Comparison of ENCODE assay signal across 9 mouse cellular contexts in genomic region chr4:149732800-149733199, GRCm38 (mm10). TPM values are rescaled to one million over a fixed set of nuclear protein-coding genes. Genes with fewer than 3 reads are reported as not detected.
DNase-seq lines count a peak whose midpoint lies in the region; ATAC-seq and TF ChIP-seq lines count a peak whose summit lies in the region.
"Had no signal": no experiment of that assay in that cellular context is flagged by ENCODE, and none has a peak within 500 bp of the region (broad histone marks: within the 10 kb centered on the region; RNA-seq: fewer than 3 reads in every experiment).

No protein-coding gene starts in this region.

- ATAC-seq in hindbrain, embryonic 12.5 days (ENCODE audit: low FRiP score) = no peak
- ATAC-seq in hindbrain, postnatal 0 days = no peak
- ATAC-seq in neural tube, embryonic 12.5 days (ENCODE audit: low FRiP score, low read depth) = no peak

- H3K4me1 ChIP-seq in hindbrain, embryonic 12.5 days = peaks cover 57% of the 10 kb centered on the region
- peaks cover 38% of the 10 kb centered on the region for H3K4me1 ChIP-seq in hindbrain, postnatal 0 days (ENCODE audit: insufficient read depth, low read length)
- peaks cover 55% of the 10 kb centered on the region for H3K4me1 ChIP-seq in neural tube, embryonic 12.5 days

- H3K27ac ChIP-seq in hindbrain, embryonic 12.5 days = peak overlapping the region; percentile 56; the same call in 1 of the 2 replicates
- H3K27ac ChIP-seq in hindbrain, postnatal 0 days = no peak overlapping the region; the same call in 1 of the 2 replicates
- H3K27ac ChIP-seq in neural tube, embryonic 12.5 days = 0 out of 2 replicates have a peak overlapping the region, but pooled peaks have one; percentile 37

- DNase-seq in hindbrain, postnatal 0 days (ENCODE audit: low spot score) = no peak
- DNase-seq in neural tube, embryonic 10.5 days (ENCODE audit: extremely low spot score, low spot score) = no peak
- DNase-seq in heart, postnatal 14 days = peak; percentile 48 to 56
- DNase-seq in spleen, postnatal 14 days (ENCODE audit: low spot score in 2 of 2) = no peak
- no peak for DNase-seq in layer of hippocampus, adult 9-11 months
- DNase-seq in testis, postnatal 14 days (ENCODE audit: low spot score) = no peak
- DNase-seq: spleen, adult 18-20 months had no signal

- H3K36me3 ChIP-seq in hindbrain, embryonic 12.5 days = peaks cover 32% of the 10 kb centered on the region
- peaks cover 26% of the 10 kb centered on the region for H3K36me3 ChIP-seq in hindbrain, postnatal 0 days (ENCODE audit: insufficient read depth, low read length)
- H3K36me3 ChIP-seq in neural tube, embryonic 12.5 days = peaks cover 36% of the 10 kb centered on the region

- peak overlapping the region; percentile 10; the same call in 1 of the 2 replicates for H3K9ac ChIP-seq in hindbrain, embryonic 12.5 days
- H3K9ac ChIP-seq in hindbrain, postnatal 0 days (replicated peaks; ENCODE audit: low read length) = no peak overlapping the region
- no peak overlapping the region for H3K9ac ChIP-seq in neural tube, embryonic 12.5 days

- no peak for TF ChIP-seq CTCF in hindbrain, postnatal 0 days (IDR thresholded peaks at IDR 0.05; ENCODE audit: low read depth)

- no peaks in the 10 kb centered on the region for H3K27me3 ChIP-seq in hindbrain, embryonic 12.5 days
- no peaks in the 10 kb centered on the region for H3K27me3 ChIP-seq in hindbrain, postnatal 0 days (ENCODE audit: insufficient read depth, low read length)
- no peaks in the 10 kb centered on the region for H3K27me3 ChIP-seq in neural tube, embryonic 12.5 days (replicated peaks)

- intact Hi-C loops in heart, postnatal 14 days (cut with DNase I) = no loop called here

- H3K9me3 ChIP-seq in hindbrain, embryonic 12.5 days (replicated peaks) = no peaks in the 10 kb centered on the region
- H3K9me3 ChIP-seq in hindbrain, postnatal 0 days (ENCODE audit: low read length) = no peaks in the 10 kb centered on the region
- H3K9me3 ChIP-seq in neural tube, embryonic 12.5 days = no peaks in the 10 kb centered on the region

- no peak overlapping the region for H3K4me3 ChIP-seq in hindbrain, embryonic 12.5 days
- no peak overlapping the region for H3K4me3 ChIP-seq in hindbrain, postnatal 0 days (ENCODE audit: low read length)
- no peak overlapping the region for H3K4me3 ChIP-seq in neural tube, embryonic 12.5 days

- WGBS in hindbrain, embryonic 12.5 days = 76% methylated on average over 10 of the region's 10 CpGs
- 70% methylated on average over 10 of the region's 10 CpGs for WGBS in hindbrain, postnatal 0 days
- WGBS in neural tube, embryonic 12.5 days = 83% methylated on average over 10 of the region's 10 CpGs

- 0 out of 2 replicates have a peak overlapping the region, but pooled peaks have one; percentile 26 for H3K4me2 ChIP-seq in hindbrain, embryonic 12.5 days (replicated peaks)
- no peak overlapping the region for H3K4me2 ChIP-seq in hindbrain, postnatal 0 days (ENCODE audit: low read depth, low read length)
- no peak overlapping the region for H3K4me2 ChIP-seq in neural tube, embryonic 12.5 days (replicated peaks)

RNA-seq across cellular contexts. Expression of gene Tmem201, which starts 5.0 kb away (rescaled TPM):
- 39.6 and 39.7 TPM in 2 replicates for polyA plus RNA-seq in hindbrain, embryonic 12.5 days (2016; fragmentation: Nextera tagmentation; extraction: Ambion mirVana)
- total RNA-seq in hindbrain, postnatal 0 days (2014; rRNA removed) = 69.8 and 80.2 TPM in 2 replicates
- 41.2 and 44.7 TPM in 2 replicates for polyA plus RNA-seq in hindbrain, postnatal 0 days (2015; fragmentation: Nextera tagmentation; extraction: Ambion mirVana)
- polyA plus RNA-seq in neural tube, embryonic 12.5 days (2016; fragmentation: Nextera tagmentation; extraction: Ambion mirVana) = 41.4 and 42.3 TPM in 2 replicates
- total RNA-seq in heart, postnatal 14 days (2021) = 10 to 100 TPM; 82.7 to 83.9 TPM

RNA-seq across cellular contexts. Expression of gene Pik3cd, which starts 30.4 kb away (rescaled TPM):
- polyA plus RNA-seq in hindbrain, embryonic 12.5 days (2016; fragmentation: Nextera tagmentation; extraction: Ambion mirVana) = 16.9 and 19.6 TPM in 2 replicates
- total RNA-seq in hindbrain, postnatal 0 days (2014; rRNA removed) = 17.4 and 20.8 TPM in 2 replicates
- polyA plus RNA-seq in hindbrain, postnatal 0 days (2015; fragmentation: Nextera tagmentation; extraction: Ambion mirVana) = 9.2 and 10.1 TPM in 2 replicates
- 20.7 and 22.9 TPM in 2 replicates for polyA plus RNA-seq in neural tube, embryonic 12.5 days (2016; fragmentation: Nextera tagmentation; extraction: Ambion mirVana)
- 1 to 10 TPM; 4.8 to 5.5 TPM for total RNA-seq in heart, postnatal 14 days (2021)

RNA-seq across cellular contexts. Expression of gene Slc25a33, which starts 41.3 kb away (rescaled TPM):
- 18.8 and 18.9 TPM in 2 replicates for polyA plus RNA-seq in hindbrain, embryonic 12.5 days (2016; fragmentation: Nextera tagmentation; extraction: Ambion mirVana)
- 20.4 and 21.6 TPM in 2 replicates for total RNA-seq in hindbrain, postnatal 0 days (2014; rRNA removed)
- 38.2 and 39.6 TPM in 2 replicates for polyA plus RNA-seq in hindbrain, postnatal 0 days (2015; fragmentation: Nextera tagmentation; extraction: Ambion mirVana)
- 24.9 and 25.4 TPM in 2 replicates for polyA plus RNA-seq in neural tube, embryonic 12.5 days (2016; fragmentation: Nextera tagmentation; extraction: Ambion mirVana)
- total RNA-seq in heart, postnatal 14 days (2021) = 10 to 100 TPM; 16.2 to 24.2 TPM

Comparison
In these comparisons a context has a peak if more than half of its experiments do, and no peak if none do; other contexts are left out.
1. DNase-seq: peak in heart, postnatal 14 days (2 of 2); none in hindbrain, postnatal 0 days (single experiment), neural tube, embryonic 10.5 days (single experiment), spleen, postnatal 14 days (0 of 2), layer of hippocampus, adult 9-11 months (single experiment) and testis, postnatal 14 days (single experiment).